Mouse (Mus musculus) lung, postnatal 0 days (tissue): Measurements from ENCODE around the gene Gfod2. TPM values are rescaled to one million over a fixed set of nuclear protein-coding genes. Genes with fewer than 3 reads are reported as not detected.

Source experiments
- ATAC-seq: fragments of 200-750 bp; cut with Nextera tagmentation; 2 replicates; pipeline ENCODE4 v1.8.0; 2017; ENCODE audit warnings: moderate library complexity
- DNase-seq: peaks from one replicate; pipeline ENCODE4 v3.0.0-alpha.2; 2016; ENCODE audit warnings: low spot score
- H3K27ac ChIP-seq: fragments of 300-500 bp; sonication (generic); 2 replicates; pipeline ENCODE4 v1.5.1; 2014; ENCODE audit warnings: antibody characterized with exemption, mild to moderate bottlenecking, low read length, mixed read lengths
- H3K27me3 ChIP-seq: fragments of 300-500 bp; sonication (generic); replicated peaks from 2 replicates; pipeline ENCODE4 v1.6.1; 2014; ENCODE audit warnings: low read length, mixed read lengths; ENCODE audit not compliant: insufficient read depth
- H3K36me3 ChIP-seq: fragments of 300-500 bp; sonication (generic); 2 replicates; pipeline ENCODE4 v1.6.1; 2014; ENCODE audit warnings: low read length, mixed read lengths; ENCODE audit not compliant: insufficient read depth
- H3K4me1 ChIP-seq: fragments of 300-500 bp; sonication (generic); 2 replicates; pipeline ENCODE4 v1.6.1; 2014; ENCODE audit warnings: antibody characterized with exemption, low read depth, low read length, mixed read lengths; ENCODE audit not compliant: insufficient read depth
- H3K4me2 ChIP-seq: fragments of 300-500 bp; sonication (generic); replicated peaks from 2 replicates; pipeline ENCODE4 v1.6.1; 2014; ENCODE audit warnings: low read depth, mild to moderate bottlenecking, low read length, moderate library complexity, mixed read lengths
- H3K4me3 ChIP-seq: fragments of 300-500 bp; sonication (generic); 2 replicates; pipeline ENCODE4 v1.5.1; 2014; ENCODE audit warnings: low read depth, low read length
- H3K9ac ChIP-seq: fragments of 300-500 bp; sonication (generic); replicated peaks from 2 replicates; pipeline ENCODE4 v1.6.1; 2014; ENCODE audit warnings: low read depth, mild to moderate bottlenecking
- H3K9me3 ChIP-seq: fragments of 300-500 bp; sonication (generic); 2 replicates; pipeline ENCODE4 v1.6.1; 2016; ENCODE audit warnings: low read length, mixed read lengths
- CTCF ChIP-seq: IDR thresholded peaks from 2 replicates; pipeline ENCODE4 v1.5.1; 2016; ENCODE audit warnings: antibody characterized with exemption, mild to moderate bottlenecking
- EP300 ChIP-seq: IDR thresholded peaks from 2 replicates; pipeline ENCODE4 v1.6.1; 2016; ENCODE audit warnings: antibody characterized with exemption, mild to moderate bottlenecking, control low read depth
- WGBS: fragments of 180-500 bp; shearing (Covaris S2); extraction: QIAGEN DNeasy Blood & Tissue Kit; methylation state at CpG from one replicate; pipeline ENCODE4 v1.1.7; 2014; 5-methylcytosine and 5-hydroxymethylcytosine counted together
- polyA plus RNA-seq: library from polyadenylated mRNA; unstranded; fragments of >200 nt; fragmentation: Nextera tagmentation; extraction: Ambion mirVana; gene quantifications from 2 replicates; pipeline ENCODE4 v1.2.1, GENCODE M21; 2015

Gfod2 gene
- polyA plus RNA-seq, 1 experiment from 2014 or later = 19.5 TPM

GRCm38 (mm10) chr8:105750606-105751005 lies 7.9 kb downstream of the Gfod2 start:
- peak overlapping the region; percentile 34 for H3K4me2 ChIP-seq
- H3K9ac ChIP-seq = no peak overlapping the region
- peak; percentile 83 for ATAC-seq
- TF ChIP-seq EP300 (peak; percentile 69), CTCF (no peak)
- H3K4me1 ChIP-seq = peaks cover 5% of the 10 kb centered on the region; the same call in 1 of the 2 replicates
- no peaks in the 10 kb centered on the region for H3K36me3 ChIP-seq
- DNase-seq = peak; percentile 93
- H3K9me3 ChIP-seq = no peaks in the 10 kb centered on the region
- peak overlapping the region; percentile 73 for H3K27ac ChIP-seq
- 4% methylated on average over 11 of the region's 11 CpGs for WGBS
- no peak overlapping the region for H3K4me3 ChIP-seq
- H3K27me3 ChIP-seq = no peaks in the 10 kb centered on the region

- TF ChIP-seq EP300 = no peak
- no peak for TF ChIP-seq CTCF
- Histone ChIP-seq H3K9me3 (no peaks in the 10 kb centered on the region), H3K4me3 (no peak overlapping the region), H3K9ac (no peak overlapping the region), H3K4me2 (no peak overlapping the region), H3K4me1 (no peaks in the 10 kb centered on the region), H3K27me3 (no peaks in the 10 kb centered on the region), H3K27ac (no peak overlapping the region), H3K36me3 (no peaks in the 10 kb centered on the region)
- 74% methylated on average over 4 of the region's 4 CpGs for WGBS
- DNase-seq (no peak), ATAC-seq (no peak)
Measured at GRCm38 (mm10) chr8:105743301-105743700, 15.2 kb downstream of the Gfod2 start.

GRCm38 (mm10) chr8:105739216-105739615 lies 19.2 kb downstream of the Gfod2 start:
- no peak for TF ChIP-seq CTCF
- no peak for TF ChIP-seq EP300
- no peak overlapping the region for H3K27ac ChIP-seq
- no peaks in the 10 kb centered on the region for H3K9me3 ChIP-seq
- H3K4me2 ChIP-seq = no peak overlapping the region
- H3K4me1 ChIP-seq = no peaks in the 10 kb centered on the region
- no peak for ATAC-seq
- no peak overlapping the region for H3K9ac ChIP-seq
- 87% methylated on average over 5 of the region's 5 CpGs for WGBS
- DNase-seq = no peak
- no peak overlapping the region for H3K4me3 ChIP-seq
- H3K36me3 ChIP-seq = no peaks in the 10 kb centered on the region
- H3K27me3 ChIP-seq = no peaks in the 10 kb centered on the region

GRCm38 (mm10) chr8:105732186-105732585 lies 26.3 kb downstream of the Gfod2 start:
- no peak overlapping the region for H3K9ac ChIP-seq
- no peaks in the 10 kb centered on the region for H3K4me1 ChIP-seq
- no peaks in the 10 kb centered on the region for H3K9me3 ChIP-seq
- H3K4me3 ChIP-seq = no peak overlapping the region
- H3K4me2 ChIP-seq = no peak overlapping the region
- WGBS = 89% methylated on average over 5 of the region's 5 CpGs
- no peak for ATAC-seq
- 0 out of 2 replicates have a peak, but pooled peaks cover 7% of the 10 kb centered on the region for H3K36me3 ChIP-seq
- no peak for TF ChIP-seq EP300
- no peak for TF ChIP-seq CTCF
- H3K27me3 ChIP-seq = no peaks in the 10 kb centered on the region
- no peak overlapping the region for H3K27ac ChIP-seq
- DNase-seq = no peak

GRCm38 (mm10) chr8:105727397-105728124 lies 30.9 kb downstream of the Gfod2 start:
- WGBS = 62% methylated on average over 18 of the region's 18 CpGs
- H3K4me2 ChIP-seq = 0 out of 2 replicates have a peak overlapping the region, but pooled peaks have one; percentile 8
- DNase-seq = peak; percentile 75

GRCm38 (mm10) chr8:105725726-105726125 lies 32.7 kb downstream of the Gfod2 start:
- WGBS = 70% methylated on average over 5 of the region's 5 CpGs
- Histone ChIP-seq H3K9me3 (no peaks in the 10 kb centered on the region), H3K27me3 (no peaks in the 10 kb centered on the region), H3K36me3 (peaks cover 7% of the 10 kb centered on the region; the same call in 1 of the 2 replicates), H3K4me1 (no peaks in the 10 kb centered on the region), H3K9ac (no peak overlapping the region), H3K27ac (no peak overlapping the region), H3K4me3 (no peak overlapping the region), H3K4me2 (no peak overlapping the region)
- DNase-seq (no peak), ATAC-seq (no peak)
- no peak for TF ChIP-seq EP300
- TF ChIP-seq CTCF = no peak

More at GRCm38 (mm10) chr8:105727397-105728124, 30.9 kb downstream of the Gfod2 start:
- TF ChIP-seq CTCF (no peak), EP300 (peak; percentile 97)
- peak; percentile 95 for ATAC-seq
- Histone ChIP-seq H3K27me3 (no peaks in the 10 kb centered on the region), H3K9me3 (no peaks in the 10 kb centered on the region), H3K4me1 (no peaks in the 10 kb centered on the region), H3K36me3 (peaks cover 7% of the 10 kb centered on the region; the same call in 1 of the 2 replicates), H3K9ac (no peak overlapping the region), H3K4me3 (no peak overlapping the region), H3K27ac (peak overlapping the region; percentile 81)
